Mouse (Mus musculus) C2C12 (cell line): ENCODE measurements at regions not wholly inside any gene's neighbourhood (a gene's known extent, or its start where the extent isn't known, plus 50 kb on each side); places are given as distances from the start of the nearest gene placed in this dataset.

Experiments
- H3K27me3 ChIP-seq: one replicate; pipeline ENCODE4 v1.6.1; 2011; ENCODE audit not compliant: control insufficient read depth, insufficient read depth, insufficient read length
- H3K36me3 ChIP-seq: one replicate; pipeline ENCODE4 v1.6.1; 2011; ENCODE audit not compliant: control insufficient read depth, insufficient read depth
- H3K4me3 ChIP-seq: one replicate; pipeline ENCODE4 v1.5.1; 2011; ENCODE audit warnings: mild to moderate bottlenecking, control low read depth; ENCODE audit not compliant: poor library complexity, insufficient read depth, severe bottlenecking
- H3K79me2 ChIP-seq: one replicate; pipeline ENCODE4 v1.6.1; 2011; ENCODE audit not compliant: control insufficient read depth, insufficient read depth
- H3K79me3 ChIP-seq: one replicate; pipeline ENCODE4 v1.6.1; 2011; ENCODE audit warnings: low read depth, control low read depth
- H3ac ChIP-seq: one replicate; pipeline ENCODE3; 2011; ENCODE audit warnings: low read depth; ENCODE audit not compliant: control insufficient read depth, insufficient read length
- CEBPB ChIP-seq: IDR thresholded peaks from one replicate; pipeline ENCODE4 v1.6.1; 2011; ENCODE audit warnings: low read depth, mild to moderate bottlenecking, control low read depth, moderate library complexity
- CTCF ChIP-seq: IDR thresholded peaks from one replicate; pipeline ENCODE4 v1.5.1; 2011; ENCODE audit not compliant: control insufficient read depth, insufficient read depth, insufficient read length
- FOSL1 ChIP-seq: IDR thresholded peaks from one replicate; pipeline ENCODE4 v1.8.0; 2011; ENCODE audit warnings: mild to moderate bottlenecking, low read length; ENCODE audit not compliant: poor library complexity, insufficient read depth, severe bottlenecking
- MAX ChIP-seq: IDR thresholded peaks from one replicate; pipeline ENCODE4 v1.6.1; 2011; ENCODE audit warnings: mild to moderate bottlenecking, control low read depth
- MYOD1 ChIP-seq: IDR thresholded peaks from one replicate; pipeline ENCODE4 v1.6.1; 2011; ENCODE audit warnings: low read depth; ENCODE audit not compliant: control insufficient read depth, insufficient read length
- MYOG ChIP-seq: IDR thresholded peaks from one replicate; pipeline ENCODE4 v1.6.1; 2011; ENCODE audit not compliant: control insufficient read depth, insufficient read length; ENCODE audit errors: extremely low read depth
- USF1 ChIP-seq: IDR thresholded peaks from one replicate; pipeline ENCODE4 v1.6.1; 2011; ENCODE audit warnings: low read depth, mild to moderate bottlenecking, control low read depth, moderate library complexity

- Histone ChIP-seq H3K27me3 (no peaks in the 10 kb centered on the region), H3K79me2 (no peaks in the 10 kb centered on the region), H3K36me3 (no peaks in the 10 kb centered on the region), H3K4me3 (no peak overlapping the region), H3K79me3 (no peaks in the 10 kb centered on the region), H3ac (no peak overlapping the region)
- TF ChIP-seq MAX (no peak), USF1 (no peak), CEBPB (no peak), FOSL1 (no peak), MYOG (no peak), MYOD1 (no peak), CTCF (no peak)
Observed at GRCm38 (mm10) chr13:5515552-5515951, 345.7 kb upstream of the Klf6 start.

GRCm38 (mm10) chr13:5516088-5516487 is 345.2 kb upstream of the Klf6 start:
- Histone ChIP-seq H3K79me3 (no peaks in the 10 kb centered on the region), H3K27me3 (no peaks in the 10 kb centered on the region), H3K36me3 (no peaks in the 10 kb centered on the region), H3ac (no peak overlapping the region), H3K4me3 (no peak overlapping the region), H3K79me2 (no peaks in the 10 kb centered on the region)
- TF ChIP-seq CEBPB (no peak), CTCF (no peak), MAX (no peak), MYOG (no peak), USF1 (no peak), FOSL1 (no peak), MYOD1 (no peak)

GRCm38 (mm10) chr13:5519181-5519580 is 342.1 kb upstream of the Klf6 start:
- Histone ChIP-seq H3K36me3 (no peaks in the 10 kb centered on the region), H3K79me2 (no peaks in the 10 kb centered on the region), H3K4me3 (no peak overlapping the region), H3ac (no peak overlapping the region), H3K27me3 (no peaks in the 10 kb centered on the region), H3K79me3 (no peaks in the 10 kb centered on the region)
- no peak for TF ChIP-seq MYOD1
- TF ChIP-seq CEBPB, result no peak
- TF ChIP-seq USF1, result no peak
- TF ChIP-seq CTCF, result no peak
- TF ChIP-seq FOSL1, result no peak
- no peak for TF ChIP-seq MAX
- TF ChIP-seq MYOG, result no peak

DNA sequence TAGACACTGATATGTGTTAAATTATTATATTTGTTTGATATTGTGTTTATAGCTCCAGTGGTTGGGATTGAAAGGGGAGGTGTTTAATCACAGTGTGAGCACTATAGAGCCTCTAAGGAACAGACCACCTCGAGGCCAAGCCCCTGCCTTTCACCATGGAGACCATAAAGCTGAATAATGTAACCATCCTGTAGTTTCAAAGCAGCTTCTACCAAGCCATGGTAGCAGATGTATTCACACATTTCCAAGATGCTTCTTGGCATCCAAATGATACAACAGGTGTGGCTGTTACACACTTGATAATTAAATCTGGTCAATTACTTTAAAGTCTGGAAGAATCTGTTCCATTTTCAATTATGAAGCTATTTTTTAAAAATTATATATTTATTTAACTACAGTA is 341.7 kb upstream of the Klf6 start:
- Histone ChIP-seq H3K4me3 (no peak overlapping the region), H3K79me3 (no peaks in the 10 kb centered on the region), H3K36me3 (no peaks in the 10 kb centered on the region), H3K79me2 (no peaks in the 10 kb centered on the region), H3K27me3 (no peaks in the 10 kb centered on the region), H3ac (no peak overlapping the region)
- TF ChIP-seq MYOG (no peak), MAX (no peak), CTCF (no peak), USF1 (no peak), FOSL1 (no peak), CEBPB (no peak), MYOD1 (no peak)

GRCm38 (mm10) chr13:5527400-5527799 is 333.9 kb upstream of the Klf6 start:
- Histone ChIP-seq H3K36me3 (no peaks in the 10 kb centered on the region), H3K79me2 (no peaks in the 10 kb centered on the region), H3K4me3 (no peak overlapping the region), H3K27me3 (no peaks in the 10 kb centered on the region), H3ac (no peak overlapping the region), H3K79me3 (no peaks in the 10 kb centered on the region)
- TF ChIP-seq USF1 (no peak), MYOD1 (no peak), CEBPB (no peak), MAX (no peak), MYOG (no peak), FOSL1 (no peak), CTCF (no peak)

- Histone ChIP-seq H3ac (no peak overlapping the region), H3K4me3 (no peak overlapping the region), H3K27me3 (no peaks in the 10 kb centered on the region), H3K79me2 (no peaks in the 10 kb centered on the region), H3K79me3 (no peaks in the 10 kb centered on the region), H3K36me3 (no peaks in the 10 kb centered on the region)
- TF ChIP-seq USF1 (no peak), CEBPB (no peak), CTCF (no peak), MAX (no peak), FOSL1 (no peak), MYOD1 (no peak), MYOG (no peak)
Observed at GRCm38 (mm10) chr13:5540321-5540720, 321.0 kb upstream of the Klf6 start.
